Mouse (Mus musculus) ES-Bruce4 (cell line): ENCODE measurements at regions not wholly inside any gene's neighbourhood (a gene's known extent, or its start where the extent isn't known, plus 50 kb on each side); places are given as distances from the start of the nearest gene placed in this dataset.

Experiments used
- CTCF ChIP-seq: IDR thresholded peaks from one replicate; pipeline ENCODE4 v1.8.1; 2011; ENCODE audit warnings: low read depth, low read length
- POLR2A ChIP-seq: IDR thresholded peaks from one replicate; pipeline ENCODE4 v1.8.1; 2011; ENCODE audit warnings: low read length; ENCODE audit not compliant: insufficient read depth

GRCm38 (mm10) chr5:104716956-104717355 is 142.9 kb downstream of the Zfp951 start:
- TF ChIP-seq CTCF: no peak
- no peak for TF ChIP-seq POLR2A
